Mouse (Mus musculus) liver, embryonic 13.5 days (tissue): ENCODE data around the gene Myl10. TPM values are rescaled to one million over a fixed set of nuclear protein-coding genes. Genes with fewer than 3 reads are reported as not detected.
A peak's percentile ranks its signal among the peaks of the same experiment; 100 is the strongest.

Experiments
- ATAC-seq: fragments of 200-750 bp; cut with Nextera tagmentation; 2 replicates; pipeline ENCODE4 v1.8.0; 2017; ENCODE audit warnings: low read depth, mild to moderate bottlenecking, moderate number of reproducible peaks, moderate library complexity
- DNase-seq: peaks from one replicate; pipeline ENCODE4 v3.0.0; 2022
- H3K27ac ChIP-seq: fragments of 300-500 bp; sonication (generic); 2 replicates; pipeline ENCODE4 v1.5.1; 2015; ENCODE audit warnings: moderate library complexity, mild to moderate bottlenecking, inconsistent platforms
- H3K27me3 ChIP-seq: fragments of 300-500 bp; sonication (generic); 2 replicates; pipeline ENCODE4 v1.6.1; 2015; ENCODE audit warnings: mild to moderate bottlenecking, inconsistent platforms
- H3K36me3 ChIP-seq: fragments of 300-500 bp; sonication (generic); 2 replicates; pipeline ENCODE4 v1.6.1; 2015; ENCODE audit warnings: mild to moderate bottlenecking, inconsistent platforms
- H3K4me1 ChIP-seq: fragments of 300-500 bp; sonication (generic); replicated peaks from 2 replicates; pipeline ENCODE4 v1.6.1; 2015; ENCODE audit warnings: inconsistent platforms
- H3K4me2 ChIP-seq: fragments of 300-500 bp; sonication (generic); 2 replicates; pipeline ENCODE4 v1.6.1; 2015; ENCODE audit warnings: inconsistent platforms, mild to moderate bottlenecking, moderate library complexity
- H3K4me3 ChIP-seq: fragments of 300-500 bp; sonication (generic); replicated peaks from 2 replicates; pipeline ENCODE4 v1.5.1; 2015; ENCODE audit warnings: mild to moderate bottlenecking, inconsistent platforms
- H3K9ac ChIP-seq: fragments of 300-500 bp; sonication (generic); 2 replicates; pipeline ENCODE4 v1.6.1; 2015; ENCODE audit warnings: mild to moderate bottlenecking, inconsistent platforms
- H3K9me3 ChIP-seq: fragments of 300-500 bp; sonication (generic); replicated peaks from 2 replicates; pipeline ENCODE4 v1.6.1; 2016; ENCODE audit warnings: inconsistent platforms
- WGBS: fragments of 180-500 bp; shearing (Covaris S2); methylation state at CpG from one replicate; pipeline ENCODE4 v1.1.7; 2015; ENCODE audit not compliant: insufficient replicate concordance; 5-methylcytosine and 5-hydroxymethylcytosine counted together
- polyA plus RNA-seq: library from polyadenylated mRNA; unstranded; fragments of >200 nt; fragmentation: Nextera tagmentation; extraction: Ambion mirVana; gene quantifications from 2 replicates; pipeline ENCODE4 v1.2.1, GENCODE M21; 2015

Gene Myl10
- polyA plus RNA-seq, 1 experiment from 2014 or later = not detected

DNA sequence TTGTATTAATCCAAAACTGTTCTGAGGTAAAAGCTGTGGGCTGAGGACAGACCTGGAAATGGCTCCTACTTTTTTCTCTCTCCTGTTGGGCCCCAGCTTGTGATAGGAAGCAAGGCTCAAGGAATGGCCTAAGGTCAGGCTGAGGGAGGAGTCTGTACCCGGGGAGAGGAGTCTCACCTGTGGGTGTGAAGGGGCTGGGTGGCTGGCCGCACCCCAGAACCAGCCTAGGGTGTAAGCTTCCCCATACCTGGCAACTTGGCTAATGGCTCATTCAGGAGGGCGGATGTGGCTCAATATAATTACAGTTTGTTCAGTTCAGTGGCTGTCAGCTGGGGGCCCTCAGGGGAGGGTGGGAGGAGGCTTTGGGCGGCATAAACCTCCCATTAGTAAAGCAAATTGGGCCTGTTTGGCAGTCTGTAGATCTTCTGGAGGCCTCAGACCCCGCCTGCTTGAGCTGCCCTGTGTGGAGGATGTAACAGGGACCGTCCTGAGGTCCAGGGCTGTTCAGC lies 14.1 kb upstream of the Myl10 start:
- H3K4me3 ChIP-seq = no peak overlapping the region
- DNase-seq = no peak
- H3K9me3 ChIP-seq = no peaks in the 10 kb centered on the region
- H3K4me1 ChIP-seq = no peaks in the 10 kb centered on the region
- H3K36me3 ChIP-seq = no peaks in the 10 kb centered on the region
- WGBS = 52% methylated on average over 6 of the region's 6 CpGs
- no peaks in the 10 kb centered on the region for H3K27me3 ChIP-seq
- no peak overlapping the region for H3K27ac ChIP-seq
- ATAC-seq = no peak
- H3K9ac ChIP-seq = no peak overlapping the region
- no peak overlapping the region for H3K4me2 ChIP-seq

DNA sequence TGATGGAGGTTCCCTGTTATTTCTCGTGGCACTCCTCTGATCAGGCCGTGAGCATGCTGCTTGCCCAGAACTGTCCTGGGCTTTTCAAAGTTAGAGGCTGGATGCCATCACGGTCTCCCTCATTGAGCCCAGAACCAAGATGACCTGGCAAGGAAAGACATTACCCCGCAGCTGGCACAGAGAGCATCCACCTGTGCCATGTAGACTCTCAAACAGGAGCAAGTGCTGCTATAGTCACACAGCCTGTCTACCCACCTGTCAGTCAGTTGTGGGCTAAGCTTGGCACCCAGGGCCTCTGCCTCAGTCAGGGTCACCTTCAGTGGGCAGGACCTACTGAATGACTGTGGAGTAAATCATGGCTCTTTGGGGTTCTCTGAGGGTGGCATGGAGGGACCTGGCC lies 6.6 kb upstream of the Myl10 start:
- no peaks in the 10 kb centered on the region for H3K36me3 ChIP-seq
- H3K4me3 ChIP-seq = no peak overlapping the region
- ATAC-seq (no peak), DNase-seq (no peak)
- H3K4me1 ChIP-seq = no peaks in the 10 kb centered on the region
- no peaks in the 10 kb centered on the region for H3K27me3 ChIP-seq
- WGBS = 64% methylated on average over 4 of the region's 4 CpGs
- no peak overlapping the region for H3K9ac ChIP-seq
- H3K27ac ChIP-seq = no peak overlapping the region
- no peak overlapping the region for H3K4me2 ChIP-seq
- H3K9me3 ChIP-seq = no peaks in the 10 kb centered on the region

DNA sequence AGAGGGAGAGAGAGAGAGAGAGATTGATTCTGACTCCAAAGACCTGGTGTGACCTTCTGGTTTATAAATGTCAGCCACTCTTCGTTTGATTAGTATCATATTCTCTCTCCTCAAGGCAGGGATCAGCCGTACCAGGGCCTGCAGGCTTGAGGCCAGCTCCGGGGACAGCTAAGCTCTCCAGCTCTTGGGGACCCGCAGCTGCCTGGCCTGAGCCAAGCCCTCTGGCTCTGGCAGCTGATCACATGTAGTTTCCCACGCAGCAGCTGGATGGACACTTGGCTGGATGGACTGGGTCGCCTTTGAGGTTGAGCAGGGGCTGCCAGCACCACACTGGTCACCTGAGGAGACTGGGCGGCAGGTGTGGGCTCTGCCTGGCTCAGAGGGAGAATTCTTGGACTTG lies 5.4 kb upstream of the Myl10 start:
- Histone ChIP-seq H3K4me3 (no peak overlapping the region), H3K27ac (no peak overlapping the region), H3K4me1 (no peaks in the 10 kb centered on the region), H3K36me3 (no peaks in the 10 kb centered on the region), H3K9ac (no peak overlapping the region), H3K27me3 (no peaks in the 10 kb centered on the region), H3K9me3 (no peaks in the 10 kb centered on the region), H3K4me2 (no peak overlapping the region)
- WGBS = 64% methylated on average over 7 of the region's 7 CpGs
- DNase-seq (no peak), ATAC-seq (no peak)

DNA sequence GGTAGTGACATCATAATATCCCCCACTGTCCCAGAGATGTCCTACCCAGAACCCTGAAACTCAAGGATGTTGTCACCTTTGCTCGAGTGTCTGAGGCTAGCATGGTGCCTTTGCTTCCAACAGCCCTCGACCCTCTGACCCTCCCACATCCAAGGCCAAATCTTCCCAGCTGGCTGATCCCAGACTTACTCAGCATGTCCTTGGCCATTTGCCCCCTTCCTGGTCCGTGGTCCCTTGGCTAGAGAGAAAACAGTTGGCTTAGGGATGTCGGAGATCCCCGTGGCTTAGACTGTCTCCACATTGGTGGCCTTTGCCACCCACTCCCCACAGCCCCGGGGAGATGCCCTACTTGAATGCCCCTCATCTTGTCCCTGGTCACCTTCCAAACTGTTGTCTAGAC lies 4.1 kb upstream of the Myl10 start:
- Histone ChIP-seq H3K36me3 (no peaks in the 10 kb centered on the region), H3K27me3 (no peaks in the 10 kb centered on the region), H3K4me2 (no peak overlapping the region), H3K4me3 (no peak overlapping the region), H3K9me3 (no peaks in the 10 kb centered on the region), H3K4me1 (no peaks in the 10 kb centered on the region), H3K9ac (no peak overlapping the region), H3K27ac (no peak overlapping the region)
- ATAC-seq (no peak), DNase-seq (no peak)
- WGBS = 53% methylated on average over 6 of the region's 6 CpGs

DNA sequence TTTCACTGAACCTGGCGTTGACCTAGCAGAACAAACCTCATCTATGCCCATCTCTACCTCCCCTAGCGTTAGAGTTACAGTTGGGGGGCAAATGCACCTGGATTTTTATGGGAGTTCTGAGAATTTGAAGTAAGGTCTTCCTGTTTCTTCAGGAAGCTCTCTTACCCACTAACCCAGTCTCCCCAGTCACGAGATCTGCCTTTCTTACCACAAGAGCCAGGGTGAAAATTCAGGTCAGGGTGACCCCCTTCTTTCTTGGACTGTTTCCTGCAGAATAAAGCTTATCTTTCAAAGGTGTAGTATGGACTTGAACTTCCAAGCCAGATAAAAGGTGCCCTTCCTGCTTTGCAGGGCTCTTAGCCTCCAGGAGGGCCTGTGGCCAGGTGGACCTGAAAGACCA lies 1.8 kb upstream of the Myl10 start:
- H3K9me3 ChIP-seq = no peaks in the 10 kb centered on the region
- H3K27ac ChIP-seq = no peak overlapping the region
- H3K4me3 ChIP-seq = no peak overlapping the region
- WGBS = 34% methylated on average over 3 of the region's 3 CpGs
- no peaks in the 10 kb centered on the region for H3K4me1 ChIP-seq
- ATAC-seq (no peak), DNase-seq (no peak)
- H3K36me3 ChIP-seq = no peaks in the 10 kb centered on the region
- H3K4me2 ChIP-seq = no peak overlapping the region
- H3K27me3 ChIP-seq = no peaks in the 10 kb centered on the region
- H3K9ac ChIP-seq = no peak overlapping the region

DNA sequence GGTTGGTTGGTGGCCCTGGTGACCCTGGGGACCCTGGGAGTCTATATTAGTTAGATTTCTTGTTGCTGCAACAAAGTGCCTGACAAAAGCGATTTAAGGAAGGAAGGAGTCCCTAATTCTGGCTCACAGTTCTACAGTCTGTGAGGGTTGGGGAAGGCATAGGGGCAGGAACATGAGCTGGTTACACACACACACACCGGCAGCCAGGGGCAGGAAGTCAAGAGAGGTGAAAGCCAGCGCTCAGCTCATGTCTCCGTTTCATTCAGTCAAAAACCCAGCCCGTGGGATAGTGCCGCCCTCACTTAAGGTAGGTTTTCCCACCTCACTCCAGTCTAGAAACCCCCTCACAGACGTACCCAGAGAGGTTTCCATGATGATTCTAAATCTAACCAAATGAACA lies 472 bp downstream of the Myl10 start:
- Histone ChIP-seq H3K36me3 (no peaks in the 10 kb centered on the region), H3K27me3 (no peaks in the 10 kb centered on the region), H3K4me1 (no peaks in the 10 kb centered on the region), H3K27ac (no peak overlapping the region), H3K9ac (no peak overlapping the region), H3K4me2 (no peak overlapping the region), H3K9me3 (no peaks in the 10 kb centered on the region), H3K4me3 (no peak overlapping the region)
- 37% methylated on average over 7 of the region's 7 CpGs for WGBS
- no peak for DNase-seq
- ATAC-seq = no peak

DNA sequence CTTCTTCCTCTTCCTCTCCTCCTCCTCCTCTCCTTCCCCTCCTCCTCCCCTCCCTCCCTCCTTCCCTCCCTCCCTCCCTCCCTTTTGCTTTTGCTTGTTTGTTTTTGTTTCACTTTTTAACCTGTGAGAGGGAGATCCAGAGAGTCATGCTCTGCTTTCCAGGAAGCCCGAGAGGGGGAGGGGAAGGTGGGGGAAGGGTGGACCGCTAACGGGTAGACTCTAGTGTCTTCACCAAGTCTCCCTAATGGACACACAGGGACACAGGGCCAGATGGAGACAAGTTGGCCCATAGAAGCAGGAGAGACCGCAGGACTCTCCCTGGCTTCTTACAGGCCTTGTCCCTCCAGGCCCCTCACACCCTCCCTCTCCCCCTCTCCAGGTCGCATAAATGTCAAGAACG lies 2.0 kb downstream of the Myl10 start:
- ATAC-seq (no peak), DNase-seq (no peak)
- no peak overlapping the region for H3K27ac ChIP-seq
- 56% methylated on average over 6 of the region's 6 CpGs for WGBS
- no peak overlapping the region for H3K4me2 ChIP-seq
- no peaks in the 10 kb centered on the region for H3K36me3 ChIP-seq
- H3K4me1 ChIP-seq = no peaks in the 10 kb centered on the region
- H3K4me3 ChIP-seq = no peak overlapping the region
- no peaks in the 10 kb centered on the region for H3K27me3 ChIP-seq
- H3K9ac ChIP-seq = no peak overlapping the region
- no peaks in the 10 kb centered on the region for H3K9me3 ChIP-seq

DNA sequence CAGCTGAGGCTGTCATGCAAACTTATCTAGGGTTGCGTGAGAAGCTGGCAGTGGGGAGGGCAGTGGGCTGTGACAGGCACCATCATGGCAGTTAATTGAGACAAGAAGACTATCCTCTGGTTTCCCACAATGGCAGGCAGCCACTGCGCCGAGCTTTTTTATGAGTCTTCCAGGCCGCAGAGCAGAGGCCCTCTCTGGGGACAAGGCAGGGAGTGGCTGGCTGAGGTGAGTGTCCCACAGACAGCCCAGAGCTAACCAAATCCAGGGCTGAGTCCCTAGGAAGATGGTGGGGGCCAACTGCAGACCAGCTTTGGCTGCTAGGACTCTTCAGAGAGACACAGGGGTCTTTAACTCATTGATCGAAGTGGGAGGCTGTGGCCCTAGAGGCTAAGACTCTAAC lies 3.6 kb downstream of the Myl10 start:
- Histone ChIP-seq H3K36me3 (no peaks in the 10 kb centered on the region), H3K27me3 (no peaks in the 10 kb centered on the region), H3K4me1 (no peaks in the 10 kb centered on the region), H3K9me3 (no peaks in the 10 kb centered on the region), H3K4me3 (no peak overlapping the region), H3K9ac (no peak overlapping the region), H3K4me2 (no peak overlapping the region), H3K27ac (no peak overlapping the region)
- 67% methylated on average over 5 of the region's 5 CpGs for WGBS
- ATAC-seq (no peak), DNase-seq (no peak)

DNA sequence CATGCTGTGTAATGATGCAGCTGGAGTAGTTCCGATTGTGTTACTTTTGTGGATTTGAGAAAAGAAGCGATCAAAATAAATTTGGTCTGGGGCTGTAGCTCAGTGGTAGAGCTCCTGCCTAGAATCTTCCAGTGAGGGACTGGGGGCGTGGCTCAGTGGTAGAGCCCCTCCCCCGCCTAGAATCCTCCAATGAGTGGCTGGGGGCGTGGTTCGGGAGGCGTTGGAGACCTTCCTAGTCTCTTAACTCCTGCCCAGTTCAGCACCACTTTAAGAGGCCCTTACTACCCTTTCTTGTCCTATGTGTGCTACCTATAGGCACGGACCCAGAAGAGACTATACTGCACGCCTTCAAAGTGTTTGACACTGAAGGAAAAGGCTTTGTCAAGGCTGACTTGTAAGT lies 4.7 kb downstream of the Myl10 start:
- WGBS = 56% methylated on average over 9 of the region's 9 CpGs
- Histone ChIP-seq H3K9ac (no peak overlapping the region), H3K4me3 (no peak overlapping the region), H3K4me1 (no peaks in the 10 kb centered on the region), H3K27me3 (no peaks in the 10 kb centered on the region), H3K4me2 (no peak overlapping the region), H3K27ac (no peak overlapping the region), H3K9me3 (no peaks in the 10 kb centered on the region), H3K36me3 (no peaks in the 10 kb centered on the region)
- DNase-seq (no peak), ATAC-seq (no peak)

DNA sequence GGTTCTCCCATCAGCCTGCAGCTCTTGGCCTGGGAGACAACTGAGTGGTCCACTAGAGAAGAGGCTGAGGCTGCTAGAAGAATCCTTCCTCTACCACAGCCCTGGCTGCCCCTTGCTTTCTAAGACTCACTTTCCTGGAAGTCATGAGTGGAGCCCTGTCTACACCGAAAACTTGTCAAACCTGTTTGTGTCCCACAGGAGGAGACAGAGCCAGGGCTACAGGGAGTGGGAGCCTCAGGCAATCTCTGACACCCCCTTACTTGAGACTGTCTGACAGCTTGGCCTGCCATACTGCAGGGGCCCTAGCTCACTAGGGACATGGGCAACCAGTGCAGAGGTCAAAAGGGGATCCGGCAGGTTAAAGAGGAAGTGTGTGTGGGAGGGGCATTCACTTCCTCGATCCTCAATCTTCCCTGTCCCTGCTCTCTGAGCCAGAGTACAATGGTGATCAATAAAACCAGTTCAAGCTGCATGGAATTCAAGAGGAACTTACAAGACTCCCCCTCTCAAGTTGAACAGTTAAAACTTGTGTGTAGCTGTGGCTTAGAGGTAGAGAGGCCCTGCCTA lies 9.3 kb downstream of the Myl10 start:
- DNase-seq (no peak), ATAC-seq (no peak)
- Histone ChIP-seq H3K9ac (no peak overlapping the region), H3K36me3 (no peaks in the 10 kb centered on the region), H3K4me3 (no peak overlapping the region), H3K4me1 (no peaks in the 10 kb centered on the region), H3K27me3 (no peaks in the 10 kb centered on the region), H3K27ac (no peak overlapping the region), H3K9me3 (peaks cover 4% of the 10 kb centered on the region; the same call in 1 of the 2 replicates), H3K4me2 (no peak overlapping the region)
- WGBS = 20% methylated on average over 3 of the region's 3 CpGs

DNA sequence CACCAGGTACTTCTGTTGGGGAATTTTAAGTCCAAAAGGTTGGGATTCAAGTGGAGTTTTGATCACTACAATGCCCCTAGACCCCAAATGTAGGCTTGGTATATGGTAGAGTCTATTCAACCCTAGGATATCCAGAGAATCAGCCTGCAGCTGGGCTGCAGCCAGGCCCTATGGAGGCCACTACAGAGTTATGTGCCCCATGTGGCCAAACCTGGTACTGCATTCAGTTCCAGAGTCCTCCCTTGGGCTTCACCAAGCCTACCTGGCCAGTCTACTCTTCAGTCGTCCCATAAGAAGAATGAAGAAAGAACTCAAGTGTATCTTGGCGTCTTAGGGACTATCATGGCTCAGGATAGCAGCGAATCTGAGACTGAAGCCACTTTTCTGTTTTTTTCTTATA lies 10.8 kb downstream of the Myl10 start:
- 20% methylated on average over 3 of the region's 3 CpGs for WGBS
- DNase-seq = peak; percentile 26
- Histone ChIP-seq H3K4me1 (no peaks in the 10 kb centered on the region), H3K36me3 (no peaks in the 10 kb centered on the region), H3K4me3 (no peak overlapping the region), H3K9ac (no peak overlapping the region), H3K27me3 (0 out of 2 replicates have a peak, but pooled peaks cover 3% of the 10 kb centered on the region), H3K4me2 (no peak overlapping the region), H3K9me3 (peaks cover 4% of the 10 kb centered on the region; the same call in 1 of the 2 replicates), H3K27ac (no peak overlapping the region)
- no peak for ATAC-seq

DNA sequence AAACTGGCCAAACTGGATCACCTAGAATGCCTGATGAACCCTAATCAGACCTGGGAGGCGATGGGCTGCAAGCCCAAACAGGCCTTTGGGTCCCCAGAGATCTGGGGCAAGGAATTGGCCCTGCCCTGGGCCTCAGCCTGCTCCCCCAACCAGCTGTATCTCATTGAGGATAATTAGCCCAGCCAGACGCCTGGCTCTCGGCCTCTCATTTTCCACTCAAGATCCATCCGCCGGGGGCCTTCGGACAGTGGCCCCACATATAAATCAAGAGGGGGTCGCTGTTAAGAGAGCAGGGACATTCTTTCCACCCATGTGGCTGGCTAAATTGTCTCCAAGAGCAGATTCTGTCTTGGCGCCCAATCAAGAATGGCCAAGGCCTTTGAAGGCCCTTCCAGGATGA lies 11.2 kb downstream of the Myl10 start:
- no peak overlapping the region for H3K4me2 ChIP-seq
- no peaks in the 10 kb centered on the region for H3K36me3 ChIP-seq
- no peak overlapping the region for H3K4me3 ChIP-seq
- peaks cover 4% of the 10 kb centered on the region; the same call in 1 of the 2 replicates for H3K9me3 ChIP-seq
- DNase-seq = no peak
- no peak overlapping the region for H3K9ac ChIP-seq
- ATAC-seq = no peak
- WGBS = 71% methylated on average over 8 of the region's 8 CpGs
- H3K4me1 ChIP-seq = no peaks in the 10 kb centered on the region
- H3K27me3 ChIP-seq = 0 out of 2 replicates have a peak, but pooled peaks cover 3% of the 10 kb centered on the region
- H3K27ac ChIP-seq = no peak overlapping the region
